Mouse (Mus musculus) liver, postnatal 0 days (tissue): ENCODE measurements around the gene Rftn1. TPM values are rescaled to one million over a fixed set of nuclear protein-coding genes. Genes with fewer than 3 reads are reported as not detected.

Experiments used
- ATAC-seq: fragments of 200-750 bp; cut with Nextera tagmentation; 2 replicates; pipeline ENCODE4 v1.8.0; 2017; ENCODE audit warnings: mild to moderate bottlenecking, moderate library complexity
- DNase-seq: peaks from one replicate; pipeline ENCODE4 v3.0.0-alpha.2; 2016
- H3K27ac ChIP-seq: fragments of 300-500 bp; sonication (generic); 2 replicates; pipeline ENCODE4 v1.5.1; 2014; ENCODE audit warnings: antibody characterized with exemption, moderate library complexity, mild to moderate bottlenecking, low read depth
- H3K27me3 ChIP-seq: fragments of 300-500 bp; sonication (generic); 2 replicates; pipeline ENCODE4 v1.6.1; 2014; ENCODE audit warnings: low read length, control low read depth, mixed read lengths; ENCODE audit not compliant: insufficient read depth
- H3K36me3 ChIP-seq: fragments of 300-500 bp; sonication (generic); replicated peaks from 2 replicates; pipeline ENCODE4 v1.6.1; 2014; ENCODE audit warnings: mild to moderate bottlenecking, control low read depth, low read length, moderate library complexity, mixed read lengths; ENCODE audit not compliant: insufficient read depth
- H3K4me1 ChIP-seq: fragments of 300-500 bp; sonication (generic); 2 replicates; pipeline ENCODE4 v1.6.1; 2014; ENCODE audit warnings: antibody characterized with exemption, mild to moderate bottlenecking, control low read depth; ENCODE audit not compliant: insufficient read depth
- H3K4me2 ChIP-seq: fragments of 300-500 bp; sonication (generic); 2 replicates; pipeline ENCODE4 v1.6.1; 2014; ENCODE audit warnings: low read depth, mild to moderate bottlenecking, low read length, moderate library complexity, mixed read lengths
- H3K4me3 ChIP-seq: fragments of 300-500 bp; sonication (generic); 2 replicates; pipeline ENCODE4 v1.5.1; 2014; ENCODE audit warnings: low read depth, low read length
- H3K9ac ChIP-seq: fragments of 300-500 bp; sonication (generic); replicated peaks from 2 replicates; pipeline ENCODE4 v1.6.1; 2014; ENCODE audit warnings: mild to moderate bottlenecking, moderate library complexity
- H3K9me3 ChIP-seq: fragments of 300-500 bp; sonication (generic); 2 replicates; pipeline ENCODE4 v1.6.1; 2016; ENCODE audit warnings: mild to moderate bottlenecking, control low read depth, low read length, mixed read lengths
- CTCF ChIP-seq: sonication (generic); IDR thresholded peaks from 2 replicates; pipeline ENCODE4 v1.5.1; 2016; ENCODE audit warnings: antibody characterized with exemption, low read depth
- EP300 ChIP-seq: IDR thresholded peaks from 2 replicates; pipeline ENCODE4 v1.6.1; 2016; ENCODE audit warnings: antibody characterized with exemption, low read depth, mild to moderate bottlenecking
- WGBS: fragments of 180-500 bp; shearing (Covaris S2); extraction: QIAGEN DNeasy Blood & Tissue Kit; methylation state at CpG from one replicate; pipeline ENCODE4 v1.1.7; 2014; ENCODE audit not compliant: insufficient replicate concordance; 5-methylcytosine and 5-hydroxymethylcytosine counted together
- polyA plus RNA-seq: library from polyadenylated mRNA; unstranded; fragments of >200 nt; fragmentation: Nextera tagmentation; extraction: Ambion mirVana; gene quantifications from 2 replicates; pipeline ENCODE4 v1.2.1, GENCODE M21; 2015

Rftn1 gene
- polyA plus RNA-seq, 1 experiment from 2014 or later: 6.0 TPM

- TF ChIP-seq CTCF (no peak), EP300 (no peak)
- H3K9ac ChIP-seq: no peak overlapping the region
- H3K27me3 ChIP-seq: no peaks in the 10 kb centered on the region
- DNase-seq (no peak), ATAC-seq (no peak)
- no peaks in the 10 kb centered on the region for H3K36me3 ChIP-seq
- H3K4me1 ChIP-seq: no peaks in the 10 kb centered on the region
- no peak overlapping the region for H3K4me3 ChIP-seq
- H3K27ac ChIP-seq: no peak overlapping the region
- no peak overlapping the region for H3K4me2 ChIP-seq
- H3K9me3 ChIP-seq: no peaks in the 10 kb centered on the region
- 91% methylated on average over 8 of the region's 8 CpGs for WGBS
These were observed 200.9 kb downstream of the Rftn1 start for GRCm38 (mm10) chr17:49989583-49989982.

DNA sequence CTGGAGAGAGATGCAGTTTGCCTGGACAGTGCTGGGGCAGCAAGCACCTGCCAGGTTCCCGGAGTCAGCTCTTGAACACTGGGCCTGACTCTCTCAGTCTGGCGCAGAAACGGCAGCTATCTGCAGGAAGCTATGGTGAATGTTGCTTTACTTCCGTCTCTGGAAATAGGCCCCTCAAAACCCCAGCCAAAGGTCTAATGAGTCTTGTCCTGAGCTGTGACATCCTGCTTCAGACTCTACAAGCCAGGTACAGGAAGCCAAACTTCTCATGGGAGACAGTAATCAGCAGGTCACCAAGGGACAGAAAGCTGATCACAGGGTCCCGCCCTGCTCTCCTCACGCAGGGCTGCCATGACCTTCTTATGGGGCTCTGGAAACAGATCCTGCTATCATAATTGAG lies 203.4 kb downstream of the Rftn1 start:
- Histone ChIP-seq H3K4me2 (no peak overlapping the region), H3K27me3 (no peaks in the 10 kb centered on the region), H3K4me3 (no peak overlapping the region), H3K9me3 (no peaks in the 10 kb centered on the region), H3K36me3 (no peaks in the 10 kb centered on the region), H3K27ac (no peak overlapping the region), H3K4me1 (0 out of 2 replicates have a peak, but pooled peaks cover 2% of the 10 kb centered on the region), H3K9ac (no peak overlapping the region)
- 76% methylated on average over 6 of the region's 6 CpGs for WGBS
- DNase-seq (no peak), ATAC-seq (no peak)
- TF ChIP-seq EP300: no peak
- no peak for TF ChIP-seq CTCF

DNA sequence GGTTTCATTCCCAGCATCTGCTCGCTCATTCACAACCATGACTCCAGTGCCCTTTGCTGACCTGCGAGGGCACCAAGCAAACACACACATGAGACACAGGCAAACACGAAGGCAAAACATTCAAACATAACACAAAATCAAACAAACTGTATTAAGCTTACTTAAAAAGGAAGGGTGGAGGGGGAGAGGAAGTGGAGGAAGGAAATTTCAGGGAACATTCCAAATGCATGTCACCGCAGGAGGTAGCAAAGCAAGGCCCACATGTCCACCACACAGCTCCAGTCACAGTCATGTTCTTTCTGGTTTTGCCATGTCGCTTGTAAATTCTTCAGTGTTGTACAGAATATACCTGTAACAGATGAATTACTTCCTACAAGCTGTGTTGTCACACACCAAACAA lies 207.0 kb downstream of the Rftn1 start:
- WGBS: 63% methylated on average over 5 of the region's 5 CpGs
- H3K9me3 ChIP-seq: peaks cover 8% of the 10 kb centered on the region

GRCm38 (mm10) chr17:49982611-49983390 lies 207.7 kb downstream of the Rftn1 start:
- Histone ChIP-seq H3K27ac (no peak overlapping the region), H3K9me3 (peaks cover 8% of the 10 kb centered on the region), H3K4me3 (no peak overlapping the region), H3K9ac (no peak overlapping the region), H3K4me1 (0 out of 2 replicates have a peak, but pooled peaks cover 2% of the 10 kb centered on the region), H3K36me3 (no peaks in the 10 kb centered on the region), H3K27me3 (no peaks in the 10 kb centered on the region), H3K4me2 (no peak overlapping the region)
- TF ChIP-seq CTCF (no peak), EP300 (no peak)
- 58% methylated on average over 6 of the region's 6 CpGs for WGBS
- no peak for DNase-seq
- ATAC-seq: no peak

More for the DNA sequence above, 207.0 kb downstream of the Rftn1 start:
- no peak overlapping the region for H3K9ac ChIP-seq
- DNase-seq (no peak), ATAC-seq (no peak)
- no peak for TF ChIP-seq EP300
- TF ChIP-seq CTCF: no peak
- H3K27ac ChIP-seq: no peak overlapping the region
- 0 out of 2 replicates have a peak, but pooled peaks cover 2% of the 10 kb centered on the region for H3K4me1 ChIP-seq
- H3K27me3 ChIP-seq: no peaks in the 10 kb centered on the region
- H3K4me2 ChIP-seq: no peak overlapping the region
- no peak overlapping the region for H3K4me3 ChIP-seq
- H3K36me3 ChIP-seq: no peaks in the 10 kb centered on the region

- Histone ChIP-seq H3K4me1 (0 out of 2 replicates have a peak, but pooled peaks cover 2% of the 10 kb centered on the region), H3K4me3 (no peak overlapping the region), H3K9ac (no peak overlapping the region), H3K4me2 (no peak overlapping the region), H3K9me3 (peaks cover 8% of the 10 kb centered on the region), H3K27me3 (no peaks in the 10 kb centered on the region), H3K27ac (no peak overlapping the region), H3K36me3 (no peaks in the 10 kb centered on the region)
- 88% methylated on average over 4 of the region's 4 CpGs for WGBS
- TF ChIP-seq CTCF (peak; percentile 37), EP300 (no peak)
- ATAC-seq (no peak), DNase-seq (no peak)
These were observed 208.9 kb downstream of the Rftn1 start for GRCm38 (mm10) chr17:49981591-49981990.

DNA sequence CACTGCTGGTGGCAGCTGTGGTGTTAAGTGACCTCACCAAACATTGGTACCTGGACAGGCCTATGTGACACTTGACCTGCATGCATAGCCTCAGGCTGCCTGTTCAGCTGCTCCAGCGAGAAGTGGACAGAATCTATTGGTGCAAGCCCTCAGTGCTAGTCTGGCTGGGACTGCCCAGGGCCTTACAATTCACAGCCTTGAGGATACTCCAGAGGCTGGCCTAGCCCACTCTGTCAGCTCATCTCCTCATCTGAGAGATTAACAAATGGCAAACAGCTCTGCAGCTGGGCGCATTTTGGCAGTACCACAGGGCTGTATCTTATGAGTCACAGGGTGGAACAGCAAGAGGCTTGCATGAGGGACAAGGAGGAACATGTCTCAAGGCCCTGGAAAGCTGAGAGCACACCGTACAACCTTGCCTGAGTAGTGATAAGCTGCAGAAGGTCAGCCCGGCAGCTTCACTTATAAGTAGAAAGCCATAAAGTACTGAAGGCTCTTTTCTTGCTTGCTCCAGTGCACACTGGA lies 210.7 kb downstream of the Rftn1 start:
- ATAC-seq: no peak
- WGBS: 86% methylated on average over 4 of the region's 4 CpGs
- H3K4me2 ChIP-seq: no peak overlapping the region
- no peak overlapping the region for H3K4me3 ChIP-seq
- H3K36me3 ChIP-seq: no peaks in the 10 kb centered on the region
- no peak for DNase-seq
- no peak overlapping the region for H3K27ac ChIP-seq
- H3K4me1 ChIP-seq: 0 out of 2 replicates have a peak, but pooled peaks cover 2% of the 10 kb centered on the region
- no peak overlapping the region for H3K9ac ChIP-seq
- H3K27me3 ChIP-seq: no peaks in the 10 kb centered on the region
- TF ChIP-seq CTCF (no peak), EP300 (no peak)
- peaks cover 8% of the 10 kb centered on the region for H3K9me3 ChIP-seq
